Mouse (Mus musculus): Measurements from ENCODE around the gene Kifc5b. TPM values are rescaled to one million over a fixed set of nuclear protein-coding genes. Genes with fewer than 3 reads are reported as not detected.

Gene Kifc5b
- total and polyA plus RNA-seq, 2 experiments from 2014 or later: 1.5 to 3.3 TPM

GRCm38 (mm10) chr17:26947231-26948100 lies 30.6 kb downstream of the Kifc5b start:
- H3K27ac ChIP-seq (ENCODE audit: low read depth, low read length): peak overlapping the region; percentile 93
- H3K27me3 ChIP-seq (ENCODE audit: insufficient read depth, low read length): no peaks in the 10 kb centered on the region
- peaks cover 49% of the 10 kb centered on the region for H3K4me1 ChIP-seq (ENCODE audit: insufficient read depth)
- DNase-seq (peak; percentile 67), ATAC-seq (peak; percentile 37)
- no peaks in the 10 kb centered on the region for H3K9me3 ChIP-seq (ENCODE audit: low read length)
- H3K9ac ChIP-seq: peak overlapping the region; percentile 53
- WGBS: 19% methylated on average over 12 of the region's 12 CpGs
- H3K4me2 ChIP-seq (ENCODE audit: low read depth): peak overlapping the region; percentile 79
- no peak for TF ChIP-seq CTCF (IDR thresholded peaks at IDR 0.05; ENCODE audit: low read depth)
- peak overlapping the region; percentile 37 for H3K4me3 ChIP-seq (ENCODE audit: low read depth, low read length)
- no peaks in the 10 kb centered on the region for H3K36me3 ChIP-seq (ENCODE audit: insufficient read depth)

GRCm38 (mm10) chr17:26948316-26949050 lies 31.6 kb downstream of the Kifc5b start:
- 2% methylated on average over 46 of the region's 87 CpGs for WGBS
- ATAC-seq: peak; percentile 34; the same call in 1 of the 2 replicates

GRCm38 (mm10) chr17:26949051-26949577 lies 32.2 kb downstream of the Kifc5b start:
- Histone ChIP-seq H3K4me2 (ENCODE audit: low read depth) (peak overlapping the region; percentile 74), H3K4me1 (ENCODE audit: insufficient read depth) (peaks cover 53% of the 10 kb centered on the region), H3K4me3 (ENCODE audit: low read depth, low read length) (peak overlapping the region; percentile 70), H3K9me3 (ENCODE audit: low read length) (no peaks in the 10 kb centered on the region), H3K9ac (peak overlapping the region; percentile 75), H3K27ac (ENCODE audit: low read depth, low read length) (peak overlapping the region; percentile 92), H3K27me3 (ENCODE audit: insufficient read depth, low read length) (no peaks in the 10 kb centered on the region), H3K36me3 (ENCODE audit: insufficient read depth) (peaks cover 8% of the 10 kb centered on the region; the same call in 1 of the 2 replicates)
- ATAC-seq (no peak), DNase-seq (no peak)
- 7% methylated on average over 13 of the region's 14 CpGs for WGBS
- TF ChIP-seq CTCF (IDR thresholded peaks at IDR 0.05; ENCODE audit: low read depth): peak; percentile 58

More at GRCm38 (mm10) chr17:26948316-26949050, 31.6 kb downstream of the Kifc5b start:
- peaks cover 51% of the 10 kb centered on the region for H3K4me1 ChIP-seq (ENCODE audit: insufficient read depth)
- no peaks in the 10 kb centered on the region for H3K27me3 ChIP-seq (ENCODE audit: insufficient read depth, low read length)
- H3K9ac ChIP-seq: peak overlapping the region; percentile 75
- TF ChIP-seq CTCF (IDR thresholded peaks at IDR 0.05; ENCODE audit: low read depth): no peak
- peak overlapping the region; percentile 92 for H3K27ac ChIP-seq (ENCODE audit: low read depth, low read length)
- DNase-seq: peak; percentile 75
- peak overlapping the region; percentile 74 for H3K4me2 ChIP-seq (ENCODE audit: low read depth)
- peak overlapping the region; percentile 70 for H3K4me3 ChIP-seq (ENCODE audit: low read depth, low read length)
- H3K36me3 ChIP-seq (ENCODE audit: insufficient read depth): peaks cover 8% of the 10 kb centered on the region; the same call in 1 of the 2 replicates
- H3K9me3 ChIP-seq (ENCODE audit: low read length): no peaks in the 10 kb centered on the region

GRCm38 (mm10) chr17:26949866-26950265 lies 33.0 kb downstream of the Kifc5b start:
- H3K4me3 ChIP-seq (ENCODE audit: low read depth, low read length): peak overlapping the region; percentile 70
- H3K4me2 ChIP-seq (ENCODE audit: low read depth): peak overlapping the region; percentile 74
- H3K9me3 ChIP-seq (ENCODE audit: low read length): no peaks in the 10 kb centered on the region
- no peaks in the 10 kb centered on the region for H3K27me3 ChIP-seq (ENCODE audit: insufficient read depth, low read length)
- H3K36me3 ChIP-seq (ENCODE audit: insufficient read depth): peaks cover 13% of the 10 kb centered on the region
- peaks cover 53% of the 10 kb centered on the region for H3K4me1 ChIP-seq (ENCODE audit: insufficient read depth)
- no peak for DNase-seq
- peak overlapping the region; percentile 92 for H3K27ac ChIP-seq (ENCODE audit: low read depth, low read length)
- 27% methylated on average over 5 of the region's 5 CpGs for WGBS
- ATAC-seq: no peak
- peak overlapping the region; percentile 75; the same call in 1 of the 2 replicates for H3K9ac ChIP-seq
- no peak for TF ChIP-seq CTCF (IDR thresholded peaks at IDR 0.05; ENCODE audit: low read depth)

- H3K9ac ChIP-seq: peak overlapping the region; percentile 55
- DNase-seq (no peak), ATAC-seq (no peak)
- peak overlapping the region; percentile 70 for H3K4me3 ChIP-seq (ENCODE audit: low read depth, low read length)
- H3K9me3 ChIP-seq (ENCODE audit: low read length): no peaks in the 10 kb centered on the region
- H3K27ac ChIP-seq (ENCODE audit: low read depth, low read length): peak overlapping the region; percentile 92
- no peaks in the 10 kb centered on the region for H3K27me3 ChIP-seq (ENCODE audit: insufficient read depth, low read length)
- peak overlapping the region; percentile 74 for H3K4me2 ChIP-seq (ENCODE audit: low read depth)
- peaks cover 22% of the 10 kb centered on the region for H3K36me3 ChIP-seq (ENCODE audit: insufficient read depth)
- TF ChIP-seq CTCF (IDR thresholded peaks at IDR 0.05; ENCODE audit: low read depth): no peak
- 28% methylated on average over 7 of the region's 7 CpGs for WGBS
- peaks cover 50% of the 10 kb centered on the region for H3K4me1 ChIP-seq (ENCODE audit: insufficient read depth)
Measured at GRCm38 (mm10) chr17:26950560-26951288, 33.8 kb downstream of the Kifc5b start.

GRCm38 (mm10) chr17:26951406-26951805 lies 34.5 kb downstream of the Kifc5b start:
- DNase-seq (peak; percentile 90), ATAC-seq (peak; percentile 74)
- 0% methylated on average over 10 of the region's 11 CpGs for WGBS
- no peak for TF ChIP-seq CTCF (IDR thresholded peaks at IDR 0.05; ENCODE audit: low read depth)
- Histone ChIP-seq H3K4me3 (ENCODE audit: low read depth, low read length) (peak overlapping the region; percentile 41), H3K9ac (peak overlapping the region; percentile 55), H3K4me2 (ENCODE audit: low read depth) (peak overlapping the region; percentile 74), H3K27ac (ENCODE audit: low read depth, low read length) (peak overlapping the region; percentile 66), H3K27me3 (ENCODE audit: insufficient read depth, low read length) (no peaks in the 10 kb centered on the region), H3K9me3 (ENCODE audit: low read length) (no peaks in the 10 kb centered on the region), H3K4me1 (ENCODE audit: insufficient read depth) (peaks cover 43% of the 10 kb centered on the region), H3K36me3 (ENCODE audit: insufficient read depth) (peaks cover 29% of the 10 kb centered on the region)

All from forebrain, postnatal 0 days (tissue).